Comparison of ENCODE assay signal across 11 mouse cellular contexts in genomic region chr2:28597733-28598547, GRCm38 (mm10). TPM values are rescaled to one million over a fixed set of nuclear protein-coding genes. Genes with fewer than 3 reads are reported as not detected.
DNase-seq lines count a peak whose midpoint lies in the region; ATAC-seq and TF ChIP-seq lines count a peak whose summit lies in the region.
"Had no signal": no experiment of that assay in that cellular context is flagged by ENCODE, and none has a peak within 500 bp of the region (broad histone marks: within the 10 kb centered on the region; RNA-seq: fewer than 3 reads in every experiment).

No protein-coding gene starts in this region.

- H3K36me3 ChIP-seq in heart, embryonic 14.5 days (ENCODE audit: control insufficient read depth, insufficient read depth, low read length): no peaks in the 10 kb centered on the region
- H3K36me3 ChIP-seq in limb, embryonic 13.5 days: no peaks in the 10 kb centered on the region
- H3K36me3 ChIP-seq in forebrain, postnatal 0 days (ENCODE audit: insufficient read depth): no peaks in the 10 kb centered on the region

- no peak for TF ChIP-seq CTCF in forebrain, postnatal 0 days (IDR thresholded peaks at IDR 0.05; ENCODE audit: low read depth)

- H3K27me3 ChIP-seq in heart, embryonic 14.5 days (ENCODE audit: control insufficient read depth, insufficient read depth, low read length): no peaks in the 10 kb centered on the region
- 0 out of 2 replicates have a peak, but pooled peaks cover 4% of the 10 kb centered on the region for H3K27me3 ChIP-seq in limb, embryonic 13.5 days
- no peaks in the 10 kb centered on the region for H3K27me3 ChIP-seq in forebrain, postnatal 0 days (ENCODE audit: insufficient read depth, low read length)

- H3K9ac ChIP-seq in heart, embryonic 14.5 days (ENCODE audit: low read length): no peak overlapping the region
- H3K9ac ChIP-seq in limb, embryonic 13.5 days: 0 out of 2 replicates have a peak overlapping the region, but pooled peaks have one; percentile 19
- H3K9ac ChIP-seq in forebrain, postnatal 0 days: no peak overlapping the region

- peak; percentile 29 for ATAC-seq in heart, embryonic 14.5 days (ENCODE audit: insufficient number of reproducible peaks, insufficient read depth, low FRiP score, low read depth)
- ATAC-seq in limb, embryonic 13.5 days (ENCODE audit: low FRiP score, low read depth): peak; percentile 66; the same call in 1 of the 2 replicates
- no peak for ATAC-seq in forebrain, postnatal 0 days
- ATAC-seq: forebrain, embryonic 16.5 days had no signal

- no peak overlapping the region for H3K4me2 ChIP-seq in heart, embryonic 14.5 days (ENCODE audit: low read length)
- H3K4me2 ChIP-seq in limb, embryonic 13.5 days (replicated peaks): no peak overlapping the region
- no peak overlapping the region for H3K4me2 ChIP-seq in forebrain, postnatal 0 days (ENCODE audit: low read depth)

- no peak overlapping the region for H3K4me3 ChIP-seq in heart, embryonic 14.5 days (ENCODE audit: control insufficient read depth in 1 of 2, insufficient read depth in 1 of 2, low read depth in 1 of 2, low read length in 2 of 2)
- no peak overlapping the region for H3K4me3 ChIP-seq in limb, embryonic 13.5 days
- no peak overlapping the region for H3K4me3 ChIP-seq in forebrain, postnatal 0 days (ENCODE audit: low read depth, low read length)
- H3K4me3 ChIP-seq: left cerebral cortex, adult 2 months had no signal

- no peaks in the 10 kb centered on the region for H3K9me3 ChIP-seq in heart, embryonic 14.5 days (ENCODE audit: control insufficient read depth, low read length)
- H3K9me3 ChIP-seq in limb, embryonic 13.5 days: 0 out of 2 replicates have a peak, but pooled peaks cover 5% of the 10 kb centered on the region
- H3K9me3 ChIP-seq in forebrain, postnatal 0 days (ENCODE audit: low read length): no peaks in the 10 kb centered on the region

- WGBS in heart, embryonic 14.5 days: 69% methylated on average over 7 of the region's 7 CpGs
- WGBS in limb, embryonic 13.5 days: 77% methylated on average over 7 of the region's 7 CpGs
- 76% methylated on average over 7 of the region's 7 CpGs for WGBS in forebrain, postnatal 0 days

- intact Hi-C loops in heart, postnatal 36 days (cut with DNase I): no loop called here

- H3K4me1 ChIP-seq in heart, embryonic 14.5 days (ENCODE audit: control insufficient read depth in 2 of 2, insufficient read depth in 2 of 2, low read length in 2 of 2): peaks cover 21% of the 10 kb centered on the region in 2 experiments
- peaks cover 11% of the 10 kb centered on the region for H3K4me1 ChIP-seq in limb, embryonic 13.5 days
- no peaks in the 10 kb centered on the region for H3K4me1 ChIP-seq in forebrain, postnatal 0 days (ENCODE audit: insufficient read depth)

- no peak for DNase-seq in heart, postnatal 36 days
- peak; percentile 49 to 70 for DNase-seq in spleen, postnatal 10 days (ENCODE audit: low spot score in 2 of 2)
- no peak for DNase-seq in spleen, postnatal 14 days (ENCODE audit: low spot score in 2 of 2)
- peak; percentile 42 for DNase-seq in thymus, postnatal 4 days
- DNase-seq in forebrain, postnatal 0 days: no peak
- no peak for DNase-seq in adrenal gland, postnatal 4 days (ENCODE audit: low spot score in 2 of 2)
- DNase-seq: cerebellum, postnatal 14 days had no signal

- no peak overlapping the region for H3K27ac ChIP-seq in heart, embryonic 14.5 days (replicated peaks in 1 of 2; ENCODE audit: control insufficient read depth in 1 of 2, insufficient read depth in 1 of 2, low read depth in 2 of 2, low read length in 2 of 2)
- no peak overlapping the region for H3K27ac ChIP-seq in limb, embryonic 13.5 days
- no peak overlapping the region for H3K27ac ChIP-seq in forebrain, postnatal 0 days (ENCODE audit: low read depth, low read length)
- H3K27ac ChIP-seq: left cerebral cortex, adult 2 months had no signal

RNA-seq across cellular contexts. Expression of gene Gtf3c5, which starts 14.4 kb away (rescaled TPM):
- polyA plus RNA-seq in heart, embryonic 14.5 days (2014; fragmentation: Nextera tagmentation; extraction: Ambion mirVana): 20.0 and 20.7 TPM in 2 replicates
- total RNA-seq in heart, postnatal 36 days (2021): 10 to 100 TPM in 1 of 2 experiments, 1 to 10 TPM in 1; 9.6 to 11.5 TPM
- 53.4 and 53.5 TPM in 2 replicates for polyA plus RNA-seq in limb, embryonic 13.5 days (2015; fragmentation: Nextera tagmentation; extraction: Ambion mirVana)
- total RNA-seq in forebrain, postnatal 0 days (2014; rRNA removed): 26.9 and 33.3 TPM in 2 replicates
- polyA plus RNA-seq in forebrain, postnatal 0 days (2015; fragmentation: Nextera tagmentation; extraction: Ambion mirVana): 20.0 and 32.7 TPM in 2 replicates
- total RNA-seq in adrenal gland, postnatal 4 days (2021): 10 to 100 TPM; 27.0 to 28.3 TPM

RNA-seq across cellular contexts. Expression of gene Gfi1b, which starts 23.8 kb away (rescaled TPM):
- polyA plus RNA-seq in heart, embryonic 14.5 days (2014; fragmentation: Nextera tagmentation; extraction: Ambion mirVana): 0.23 and 0.43 TPM in 2 replicates
- not detected for total RNA-seq in heart, postnatal 36 days (2021)
- 0.65 and 0.98 TPM in 2 replicates for polyA plus RNA-seq in limb, embryonic 13.5 days (2015; fragmentation: Nextera tagmentation; extraction: Ambion mirVana)
- not detected in 2 replicates for total RNA-seq in forebrain, postnatal 0 days (2014; rRNA removed)
- not detected in 2 replicates for polyA plus RNA-seq in forebrain, postnatal 0 days (2015; fragmentation: Nextera tagmentation; extraction: Ambion mirVana)
- 1 to 10 TPM; 3.1 to 7.9 TPM for total RNA-seq in adrenal gland, postnatal 4 days (2021)
- total RNA-seq: left cerebral cortex, adult 2 months had no signal
- polyA plus RNA-seq: forebrain, embryonic 16.5 days had no signal

RNA-seq across cellular contexts. Expression of gene Cel, which starts 34.7 kb away (rescaled TPM):
- polyA plus RNA-seq in heart, embryonic 14.5 days (2014; fragmentation: Nextera tagmentation; extraction: Ambion mirVana): not detected in 2 replicates
- total RNA-seq in heart, postnatal 36 days (2021): not detected
- polyA plus RNA-seq in limb, embryonic 13.5 days (2015; fragmentation: Nextera tagmentation; extraction: Ambion mirVana): 0.11 TPM in 1 of 2 replicates, not detected in the other
- not detected in 2 replicates for total RNA-seq in forebrain, postnatal 0 days (2014; rRNA removed)
- not detected in 2 replicates for polyA plus RNA-seq in forebrain, postnatal 0 days (2015; fragmentation: Nextera tagmentation; extraction: Ambion mirVana)
- 1,000 to 10,000 TPM in 1 of 2 experiments, under 1 TPM in 1; 0.42 to 1,494 TPM for total RNA-seq in adrenal gland, postnatal 4 days (2021)
- total RNA-seq: left cerebral cortex, adult 2 months had no signal
- polyA plus RNA-seq: forebrain, embryonic 16.5 days had no signal

RNA-seq across cellular contexts. Expression of gene Tsc1, which starts 43.1 kb away (rescaled TPM):
- 12.9 and 14.9 TPM in 2 replicates for polyA plus RNA-seq in heart, embryonic 14.5 days (2014; fragmentation: Nextera tagmentation; extraction: Ambion mirVana)
- 10 to 100 TPM; 26.2 to 26.3 TPM for total RNA-seq in heart, postnatal 36 days (2021)
- polyA plus RNA-seq in limb, embryonic 13.5 days (2015; fragmentation: Nextera tagmentation; extraction: Ambion mirVana): 21.2 and 23.2 TPM in 2 replicates
- 35.4 and 43.4 TPM in 2 replicates for total RNA-seq in forebrain, postnatal 0 days (2014; rRNA removed)
- 7.7 and 16.8 TPM in 2 replicates for polyA plus RNA-seq in forebrain, postnatal 0 days (2015; fragmentation: Nextera tagmentation; extraction: Ambion mirVana)
- 10 to 100 TPM; 27.7 to 28.0 TPM for total RNA-seq in adrenal gland, postnatal 4 days (2021)

Comparison
In these comparisons a context has a peak if more than half of its experiments do, and no peak if none do; other contexts are left out.
1. DNase-seq: peak in spleen, postnatal 10 days (2 of 2) and thymus, postnatal 4 days (single experiment); none in heart, postnatal 36 days (0 of 2), spleen, postnatal 14 days (0 of 2), forebrain, postnatal 0 days (single experiment) and adrenal gland, postnatal 4 days (0 of 2).